Mouse (Mus musculus) limb, embryonic 11.5 days (tissue): Measurements from ENCODE around the gene D17H6S53E. TPM values are rescaled to one million over a fixed set of nuclear protein-coding genes. Genes with fewer than 3 reads are reported as not detected.

Experiments
- ATAC-seq: fragments of 200-750 bp; cut with Nextera tagmentation; 2 replicates; pipeline ENCODE4 v1.8.0; 2017; ENCODE audit warnings: low read depth; ENCODE audit not compliant: insufficient number of reproducible peaks, low FRiP score, low TSS enrichment
- DNase-seq: peaks from one replicate; pipeline ENCODE4 v3.0.0-alpha.2; 2015; ENCODE audit warnings: low spot score
- H3K27ac ChIP-seq: fragments of 300-500 bp; sonication (generic); replicated peaks from 2 replicates; pipeline ENCODE4 v1.5.1; 2014; ENCODE audit warnings: low read depth, mild to moderate bottlenecking, low read length
- H3K27me3 ChIP-seq: fragments of 300-500 bp; sonication (generic); 2 replicates; pipeline ENCODE4 v1.6.1; 2014; ENCODE audit warnings: mild to moderate bottlenecking, low read length, mixed read lengths; ENCODE audit not compliant: control insufficient read depth, insufficient read depth
- H3K36me3 ChIP-seq: fragments of 300-500 bp; sonication (generic); 2 replicates; pipeline ENCODE4 v1.6.1; 2014; ENCODE audit warnings: mild to moderate bottlenecking, low read length, moderate library complexity, mixed read lengths; ENCODE audit not compliant: control insufficient read depth, insufficient read depth
- H3K4me1 ChIP-seq: fragments of 300-500 bp; sonication (generic); 2 replicates; pipeline ENCODE4 v1.6.1; 2014; ENCODE audit warnings: low read length, mixed read lengths; ENCODE audit not compliant: control insufficient read depth, insufficient read depth
- H3K4me2 ChIP-seq: fragments of 300-500 bp; sonication (generic); 2 replicates; pipeline ENCODE4 v1.6.1; 2014; ENCODE audit warnings: low read depth, mild to moderate bottlenecking, moderate library complexity; ENCODE audit not compliant: severe bottlenecking
- H3K4me3 ChIP-seq: fragments of 300-500 bp; sonication (generic); 2 replicates; pipeline ENCODE4 v1.5.1; 2014; ENCODE audit warnings: low read depth, low read length
- H3K9ac ChIP-seq: fragments of 300-500 bp; sonication (generic); 2 replicates; pipeline ENCODE4 v1.6.1; 2014; ENCODE audit warnings: mild to moderate bottlenecking, low read length
- H3K9me3 ChIP-seq: fragments of 300-500 bp; sonication (generic); 2 replicates; pipeline ENCODE4 v1.6.1; 2016; ENCODE audit warnings: low read length; ENCODE audit not compliant: control insufficient read depth
- WGBS: fragments of 180-500 bp; shearing (Covaris S2); extraction: QIAGEN DNeasy Blood & Tissue Kit; methylation state at CpG from one replicate; pipeline ENCODE4 v1.1.7; 2014; 5-methylcytosine and 5-hydroxymethylcytosine counted together
- polyA plus RNA-seq: library from polyadenylated mRNA; unstranded; fragments of >200 nt; fragmentation: Nextera tagmentation; extraction: Ambion mirVana; gene quantifications from 2 replicates; pipeline ENCODE4 v1.2.1, GENCODE M21; 2014

D17H6S53E gene
- polyA plus RNA-seq, 1 experiment from 2014 or later: 8.6 TPM

DNA sequence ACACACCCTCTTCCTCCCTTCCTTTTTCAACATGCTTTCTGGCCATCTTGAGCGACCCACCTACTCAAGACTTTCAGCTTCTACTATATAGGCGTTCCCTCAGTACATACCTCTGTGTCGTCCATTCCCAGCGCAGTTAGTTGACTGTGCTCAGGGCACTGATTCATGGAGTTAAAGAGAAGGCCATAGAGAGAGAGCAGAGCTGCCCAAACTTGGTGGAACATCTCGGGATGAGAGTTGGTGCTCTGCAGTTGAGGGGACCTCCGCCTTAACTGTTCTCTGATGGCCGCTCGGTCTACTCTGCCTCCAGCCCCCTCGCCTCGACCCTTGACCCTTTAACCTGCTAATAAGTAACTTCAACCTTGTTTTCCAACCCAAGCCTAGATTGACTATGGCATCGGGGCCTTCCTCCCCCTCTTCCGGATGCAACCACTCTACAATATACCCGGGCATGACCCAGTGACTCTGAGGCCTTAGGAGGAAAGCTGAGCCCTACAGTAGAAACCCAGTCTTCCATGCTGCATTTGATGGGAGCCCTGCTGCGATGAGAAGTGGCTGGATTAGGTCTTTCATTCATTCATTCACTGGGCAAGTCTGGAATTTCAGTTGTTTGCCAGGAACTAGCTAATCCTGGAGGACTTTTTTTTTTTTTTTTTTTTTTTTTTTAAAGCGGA, 5.5 kb downstream of the D17H6S53E start, which contains the start of gene Apom:
Apom (minus strand) TSS at position 551 of the 674 bp plus-strand sequence.
- H3K4me2 ChIP-seq: no peak within 1 kb of the TSS
- H3K9me3 ChIP-seq: no peaks in the 10 kb centered on the region
- no peak for ATAC-seq
- peaks cover 10% of the 10 kb centered on the region for H3K4me1 ChIP-seq
- 84% methylated on average over 15 of the region's 15 CpGs for WGBS
- H3K27me3 ChIP-seq: no peaks in the 10 kb centered on the region
- no peaks in the 10 kb centered on the region for H3K36me3 ChIP-seq
- H3K27ac ChIP-seq: no peak within 1 kb of the TSS
- no peak for DNase-seq
- no peak within 1 kb of the TSS for H3K9ac ChIP-seq
- no peak within 1 kb of the TSS for H3K4me3 ChIP-seq

DNA sequence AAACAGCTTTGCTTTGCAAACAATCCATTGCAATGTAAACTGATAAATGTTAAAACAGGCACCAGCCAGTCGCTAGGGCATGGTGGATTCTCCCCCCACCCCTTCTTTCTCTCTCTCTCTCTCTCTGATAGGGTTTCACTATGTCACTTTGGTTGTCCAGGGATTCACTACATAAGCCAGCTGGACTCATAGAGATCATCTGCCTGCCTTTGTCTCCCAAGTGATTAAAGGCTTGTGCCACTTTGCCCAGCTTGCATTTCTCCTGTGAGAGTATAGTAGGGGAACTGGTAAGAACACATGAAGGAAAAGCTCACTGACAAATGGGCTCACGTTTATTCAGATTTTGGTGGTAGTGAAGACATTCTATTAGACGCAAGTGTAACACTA, 6.0 kb downstream of the D17H6S53E start:
- no peak overlapping the region for H3K27ac ChIP-seq
- H3K4me1 ChIP-seq: peaks cover 9% of the 10 kb centered on the region
- 88% methylated on average over 3 of the region's 3 CpGs for WGBS
- H3K9ac ChIP-seq: no peak overlapping the region
- no peaks in the 10 kb centered on the region for H3K27me3 ChIP-seq
- ATAC-seq (no peak), DNase-seq (no peak)
- no peaks in the 10 kb centered on the region for H3K36me3 ChIP-seq
- H3K4me3 ChIP-seq: no peak overlapping the region
- H3K4me2 ChIP-seq: no peak overlapping the region
- H3K9me3 ChIP-seq: no peaks in the 10 kb centered on the region

DNA sequence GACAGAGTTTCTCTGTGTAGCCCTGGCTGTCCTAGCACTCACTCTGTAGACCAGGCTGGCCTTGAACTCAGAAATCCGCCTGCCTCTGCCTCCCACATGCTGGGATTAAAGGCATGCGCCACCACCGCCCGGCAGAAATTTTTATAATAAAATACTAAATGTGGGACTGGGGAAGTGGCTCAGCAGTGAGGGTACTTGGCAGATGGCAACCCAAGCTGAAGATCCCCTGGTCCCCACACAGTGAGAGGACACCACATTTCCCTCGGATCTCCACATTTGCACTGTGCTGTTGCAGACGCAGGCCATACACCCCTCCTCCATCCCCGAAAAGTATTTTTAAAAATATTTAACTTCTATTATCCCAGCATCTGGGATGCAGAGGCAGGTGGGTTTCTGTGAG, 7.3 kb downstream of the D17H6S53E start:
- H3K36me3 ChIP-seq: peaks cover 2% of the 10 kb centered on the region; the same call in 1 of the 2 replicates
- no peak for DNase-seq
- no peak overlapping the region for H3K9ac ChIP-seq
- ATAC-seq: no peak
- no peak overlapping the region for H3K4me2 ChIP-seq
- H3K27ac ChIP-seq: no peak overlapping the region
- H3K4me3 ChIP-seq: no peak overlapping the region
- H3K4me1 ChIP-seq: peaks cover 8% of the 10 kb centered on the region
- no peaks in the 10 kb centered on the region for H3K27me3 ChIP-seq
- H3K9me3 ChIP-seq: no peaks in the 10 kb centered on the region
- 94% methylated on average over 7 of the region's 7 CpGs for WGBS

DNA sequence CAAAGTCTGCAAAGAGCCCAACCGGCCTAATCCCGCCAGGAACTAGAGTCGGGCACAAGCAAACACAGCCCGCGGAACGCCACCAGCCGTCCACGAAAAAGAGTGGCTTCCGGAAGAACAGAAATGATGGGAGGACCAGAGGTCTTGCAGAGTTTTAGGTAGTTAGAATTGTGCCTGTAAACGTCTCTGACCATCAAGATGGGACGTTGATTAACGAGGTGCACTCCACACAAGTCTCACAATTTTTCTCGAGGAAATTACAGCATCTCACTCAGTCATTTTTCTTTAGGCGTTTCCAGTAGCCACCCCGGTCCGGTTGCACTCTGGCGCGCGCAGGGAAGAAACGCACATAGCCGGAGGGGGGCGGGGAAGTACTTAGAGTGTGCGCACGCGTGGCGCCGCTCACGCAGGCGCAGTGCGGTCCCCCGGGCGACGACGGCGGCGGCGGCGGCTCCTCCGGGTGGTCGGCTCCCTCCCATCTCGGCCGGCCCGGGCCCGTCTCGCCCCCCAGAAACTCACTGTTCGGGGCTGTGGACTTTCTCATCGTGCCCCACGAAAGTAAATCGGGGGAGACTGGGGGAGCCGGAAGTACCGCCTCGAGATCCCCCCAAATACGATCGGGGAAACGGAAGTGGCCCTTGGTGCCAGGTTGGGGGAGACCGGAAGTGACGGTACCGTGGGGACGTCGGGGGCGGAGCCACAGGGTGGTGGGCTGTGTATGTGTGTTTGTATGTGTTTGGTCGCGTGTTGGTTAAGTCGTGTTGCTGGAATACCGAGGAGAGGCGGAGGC, 8.8 kb downstream of the D17H6S53E start, which contains the start of gene Bag6:
Bag6 (plus strand) TSS at position 378 of the 790 bp plus-strand sequence.
- Histone ChIP-seq H3K27me3 (no peaks in the 10 kb centered on the region), H3K36me3 (peaks cover 14% of the 10 kb centered on the region), H3K4me3 (peak within 1 kb of the TSS; percentile 62), H3K4me1 (peaks cover 8% of the 10 kb centered on the region), H3K9me3 (no peaks in the 10 kb centered on the region), H3K27ac (peak within 1 kb of the TSS; percentile 81), H3K9ac (peak within 1 kb of the TSS; percentile 64), H3K4me2 (peak within 1 kb of the TSS; percentile 62)
- under 1% methylated on average over 66 of the region's 66 CpGs for WGBS
- ATAC-seq (peak; percentile 90), DNase-seq (peak; percentile 96)

DNA sequence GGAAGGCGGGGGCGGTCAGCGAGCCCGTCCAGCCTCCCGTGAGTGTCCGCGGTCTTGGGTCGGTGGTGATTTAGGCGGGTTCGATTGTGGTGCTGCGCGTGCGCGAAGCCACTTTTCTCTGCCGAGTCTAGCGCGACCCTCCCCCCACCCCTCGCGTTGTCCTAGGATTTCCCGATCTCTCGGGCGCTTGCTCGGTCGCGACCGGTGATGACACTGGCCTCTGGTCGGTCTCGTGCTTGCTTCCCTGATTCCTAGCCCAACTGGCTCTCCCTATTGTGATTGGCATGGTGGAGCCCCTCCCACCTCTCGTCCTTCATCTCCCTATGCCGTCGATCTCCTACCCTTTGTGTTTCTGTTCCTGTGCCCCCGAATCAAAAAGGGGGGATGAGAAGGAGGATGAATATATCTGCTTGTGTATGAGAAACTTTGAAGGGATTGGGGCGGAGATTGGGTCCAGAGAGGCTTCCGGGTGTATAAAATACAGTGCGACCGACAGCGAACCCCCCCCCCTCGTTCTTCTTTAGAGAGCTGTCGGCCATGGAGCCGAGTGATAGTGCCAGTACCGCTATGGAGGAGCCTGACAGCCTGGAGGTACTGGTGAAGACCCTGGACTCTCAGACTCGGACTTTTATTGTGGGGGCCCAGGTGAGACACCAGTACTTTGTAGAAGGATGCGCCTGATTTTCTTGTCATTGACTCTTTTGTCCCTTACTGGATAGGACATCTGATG, 9.6 kb downstream of the D17H6S53E start:
- peak overlapping the region; percentile 64 for H3K9ac ChIP-seq
- peak overlapping the region; percentile 62 for H3K4me3 ChIP-seq
- peak overlapping the region; percentile 81 for H3K27ac ChIP-seq
- peaks cover 8% of the 10 kb centered on the region for H3K4me1 ChIP-seq
- H3K36me3 ChIP-seq: peaks cover 22% of the 10 kb centered on the region
- ATAC-seq: peak; percentile 61; the same call in 1 of the 2 replicates
- DNase-seq: no peak
- H3K9me3 ChIP-seq: no peaks in the 10 kb centered on the region
- peak overlapping the region; percentile 62 for H3K4me2 ChIP-seq
- H3K27me3 ChIP-seq: no peaks in the 10 kb centered on the region
- under 1% methylated on average over 40 of the region's 43 CpGs for WGBS

DNA sequence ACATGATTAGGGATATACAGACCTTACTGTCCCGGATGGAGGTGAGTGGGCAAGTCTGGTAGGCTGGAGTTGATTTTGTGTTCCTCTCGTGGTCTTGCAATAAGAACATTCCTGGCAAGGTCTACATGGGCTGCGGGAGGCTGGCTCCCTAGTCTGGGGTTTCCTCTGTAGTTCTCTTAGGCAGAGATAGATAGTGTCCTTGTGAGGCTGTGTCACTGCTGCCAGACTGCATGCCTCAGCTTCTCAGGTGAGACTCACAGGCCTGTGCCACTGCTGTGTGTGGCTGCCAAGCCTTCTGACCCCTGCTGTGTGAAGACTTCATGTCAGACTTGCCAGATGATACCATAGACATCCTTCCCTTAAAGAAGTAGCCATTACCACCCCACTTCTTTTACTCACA, 13.1 kb downstream of the D17H6S53E start:
- H3K27me3 ChIP-seq: no peaks in the 10 kb centered on the region
- no peak overlapping the region for H3K27ac ChIP-seq
- ATAC-seq (no peak), DNase-seq (no peak)
- peaks cover 8% of the 10 kb centered on the region for H3K4me1 ChIP-seq
- no peak overlapping the region for H3K9ac ChIP-seq
- WGBS: 93% methylated on average over 3 of the region's 3 CpGs
- H3K9me3 ChIP-seq: no peaks in the 10 kb centered on the region; the same call in 1 of the 2 replicates
- no peak overlapping the region for H3K4me3 ChIP-seq
- no peak overlapping the region for H3K4me2 ChIP-seq
- H3K36me3 ChIP-seq: peaks cover 52% of the 10 kb centered on the region

DNA sequence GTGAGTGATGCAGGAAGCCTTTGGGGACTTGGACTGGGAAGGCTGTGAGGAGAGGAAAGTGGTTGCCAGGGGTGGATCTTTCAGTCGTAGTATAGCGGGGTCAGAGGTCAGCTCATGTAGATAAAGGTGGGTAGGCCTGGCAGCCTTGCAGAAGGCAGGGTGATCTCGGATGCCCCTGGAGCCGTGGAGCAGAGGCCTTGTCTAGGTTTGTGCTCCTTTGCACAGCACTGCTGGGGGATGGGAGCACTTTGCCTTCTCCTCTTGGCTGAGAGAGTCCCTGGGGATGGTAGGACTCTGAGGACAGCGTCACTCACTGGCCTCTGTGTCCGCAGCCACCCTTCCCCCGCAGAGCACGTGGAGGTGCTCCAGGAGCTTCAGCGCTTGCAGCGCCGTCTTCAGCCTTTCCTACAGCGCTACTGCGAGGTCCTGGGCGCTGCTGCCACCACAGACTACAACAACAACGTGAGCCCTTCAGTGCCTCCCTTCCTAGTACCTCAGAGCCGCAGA, 14.4 kb downstream of the D17H6S53E start:
- DNase-seq (no peak), ATAC-seq (no peak)
- Histone ChIP-seq H3K4me2 (no peak overlapping the region), H3K27ac (no peak overlapping the region), H3K4me3 (no peak overlapping the region), H3K27me3 (no peaks in the 10 kb centered on the region), H3K36me3 (peaks cover 65% of the 10 kb centered on the region), H3K4me1 (peaks cover 8% of the 10 kb centered on the region), H3K9me3 (no peaks in the 10 kb centered on the region; the same call in 1 of the 2 replicates), H3K9ac (no peak overlapping the region)
- WGBS: 87% methylated on average over 16 of the region's 16 CpGs

DNA sequence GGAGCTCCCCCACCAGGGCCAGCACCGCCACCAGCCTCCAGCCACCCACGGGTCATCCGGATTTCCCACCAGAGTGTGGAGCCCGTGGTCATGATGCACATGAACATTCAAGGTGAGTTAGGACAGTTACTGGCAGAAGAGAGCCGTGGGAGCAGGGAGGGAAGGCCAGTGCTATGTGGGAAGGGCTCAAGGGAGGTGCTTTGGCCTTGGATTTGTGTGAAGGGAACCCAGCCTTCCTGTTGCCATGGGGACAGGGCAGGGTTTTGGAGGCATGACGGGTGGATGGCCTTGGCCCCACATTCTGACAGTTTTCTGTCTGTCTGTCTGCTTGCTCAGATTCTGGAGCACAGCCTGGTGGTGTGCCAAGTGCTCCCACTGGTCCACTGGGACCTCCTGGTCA, 15.8 kb downstream of the D17H6S53E start:
- peaks cover 1% of the 10 kb centered on the region; the same call in 1 of the 2 replicates for H3K4me1 ChIP-seq
- no peak overlapping the region for H3K4me2 ChIP-seq
- no peaks in the 10 kb centered on the region; the same call in 1 of the 2 replicates for H3K9me3 ChIP-seq
- DNase-seq (no peak), ATAC-seq (no peak)
- H3K27me3 ChIP-seq: no peaks in the 10 kb centered on the region
- WGBS: 95% methylated on average over 6 of the region's 6 CpGs
- H3K36me3 ChIP-seq: peaks cover 74% of the 10 kb centered on the region
- H3K9ac ChIP-seq: no peak overlapping the region
- no peak overlapping the region for H3K4me3 ChIP-seq
- no peak overlapping the region for H3K27ac ChIP-seq
